Mouse (Mus musculus): Measurements from ENCODE around the gene Ubl5.
"Not testable (repeated sequence)": the region's sequence is repeated elsewhere in the genome, so short reads cannot be mapped to it uniquely, and the experiment has no call there.

Gene Ubl5

DNA sequence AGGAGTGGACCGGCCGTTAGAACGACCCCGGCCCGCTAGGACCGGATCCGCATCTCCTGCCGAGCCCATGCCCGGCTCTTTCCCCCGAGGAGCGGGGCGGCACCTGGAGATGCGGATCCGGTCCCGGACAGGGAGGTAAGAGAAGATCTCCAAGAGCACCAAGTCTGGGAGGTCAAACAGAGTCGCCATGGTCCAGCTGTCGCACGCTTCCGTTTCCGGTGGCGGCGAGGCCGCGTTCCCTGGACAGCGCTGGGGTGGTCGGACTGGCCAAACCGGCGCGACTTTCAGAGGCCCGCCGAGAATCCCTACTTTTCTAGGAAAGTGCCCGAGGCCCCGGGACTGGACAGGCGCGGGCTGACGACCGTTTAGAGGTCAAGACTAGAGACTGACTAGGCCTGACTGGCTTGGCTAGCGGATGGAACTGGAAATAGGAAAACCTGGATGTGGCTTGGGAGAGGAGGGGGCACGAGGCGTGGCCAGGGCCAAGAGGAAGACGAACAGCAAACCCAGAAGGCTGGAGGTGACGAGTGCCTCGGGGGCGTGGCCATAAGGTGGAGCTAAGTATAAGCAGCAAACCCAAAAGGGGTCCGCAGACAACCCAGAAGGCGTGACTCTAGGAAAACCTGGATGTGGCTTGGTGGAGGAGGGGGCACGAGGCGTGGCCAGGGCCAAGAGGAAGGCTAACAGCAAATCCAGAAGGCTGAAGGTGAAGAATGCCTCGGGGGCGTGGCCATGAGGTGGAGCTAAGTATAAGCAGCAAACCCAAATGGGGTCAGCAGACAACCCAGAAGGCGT, at the start of gene Ubl5:
Gene Ubl5, plus strand, starts transcription at position 778 of the 795 bp plus-strand sequence.
- DNase-seq (ENCODE audit: low spot score): peak; percentile 94

DNA sequence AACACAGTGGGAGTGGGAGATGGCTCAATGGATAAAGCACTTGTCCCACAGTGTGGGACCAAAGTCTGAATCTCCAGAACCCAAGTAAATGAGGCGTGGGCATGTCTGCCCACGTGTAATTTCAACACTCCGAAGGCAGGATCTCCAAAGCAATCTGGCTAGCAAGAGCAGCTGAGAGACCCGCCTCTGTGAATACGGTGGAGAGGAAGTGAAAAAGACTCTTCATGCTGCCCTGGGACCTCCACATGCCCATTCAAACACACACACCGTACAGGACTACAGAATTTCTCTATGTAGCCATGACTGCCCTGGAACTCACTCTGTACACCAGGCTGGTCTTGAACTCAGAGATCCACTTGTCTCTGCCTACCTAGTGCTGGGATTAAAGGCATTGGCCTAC, 41.4 kb upstream of the Ubl5 start:
- DNase-seq (ENCODE audit: low spot score): no peak

DNA sequence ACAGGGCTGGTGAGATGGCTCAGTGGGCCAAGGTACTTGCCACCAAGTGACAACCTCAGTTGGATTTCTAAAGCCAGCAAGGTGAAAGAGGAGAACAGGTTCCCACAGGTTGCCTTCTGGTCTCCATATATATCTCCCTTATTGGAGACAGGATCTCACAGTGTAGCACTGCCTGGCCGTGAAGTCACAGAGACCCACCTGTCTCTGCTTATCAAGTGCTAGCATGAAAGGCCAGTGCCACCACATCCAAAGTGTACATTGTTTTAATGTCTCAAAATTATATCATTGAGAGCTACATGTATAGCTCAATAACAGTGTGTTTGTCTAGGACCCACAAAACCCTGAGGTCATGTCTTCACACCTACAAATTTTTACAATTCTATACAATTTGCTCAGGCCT, 36.4 kb upstream of the Ubl5 start:
- DNase-seq (ENCODE audit: low spot score): peak; percentile 7

DNA sequence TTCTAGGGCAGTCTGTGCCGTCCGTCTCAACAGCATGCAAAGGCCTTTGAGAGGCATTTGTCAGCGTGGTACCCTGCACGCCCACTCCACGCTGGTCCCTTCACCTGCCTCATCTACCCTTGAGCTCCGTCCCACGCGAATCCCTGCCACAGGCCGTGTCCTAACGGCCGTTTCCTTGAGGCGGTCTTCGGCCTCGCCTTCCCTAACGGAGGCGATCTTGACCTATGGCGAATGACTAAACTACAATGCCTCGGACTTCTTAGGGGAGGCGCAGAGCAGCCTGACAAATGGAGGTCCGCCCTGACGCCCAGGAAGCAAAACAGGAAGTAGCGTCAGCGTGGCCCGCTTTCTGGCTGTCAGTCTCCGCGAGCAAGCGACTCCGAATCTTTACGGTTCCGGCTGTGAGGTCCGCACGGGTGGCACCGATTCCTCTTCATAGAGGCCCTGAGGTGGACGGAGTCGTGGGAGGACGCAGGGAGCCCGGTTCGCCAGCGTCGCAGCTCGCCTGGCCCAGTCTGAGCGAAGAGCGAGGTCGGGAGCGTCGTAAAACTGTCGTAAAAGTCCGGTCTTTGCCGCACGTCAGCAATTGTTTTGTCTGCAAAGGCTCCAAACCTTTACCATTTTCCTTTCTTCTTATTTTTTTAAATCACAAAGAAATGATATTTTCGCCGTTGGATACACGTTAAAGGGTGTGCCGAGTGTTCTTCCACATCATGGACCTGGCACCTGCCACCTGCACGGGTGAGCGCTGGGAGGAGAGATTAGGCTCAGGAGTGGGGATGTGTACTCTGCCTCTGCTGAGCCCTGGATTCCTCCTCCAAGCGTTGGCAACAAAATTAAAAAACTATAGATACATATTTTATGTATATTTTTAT, 35.3 kb upstream of the Ubl5 start:
- DNase-seq (ENCODE audit: low spot score): peak; percentile 89

DNA sequence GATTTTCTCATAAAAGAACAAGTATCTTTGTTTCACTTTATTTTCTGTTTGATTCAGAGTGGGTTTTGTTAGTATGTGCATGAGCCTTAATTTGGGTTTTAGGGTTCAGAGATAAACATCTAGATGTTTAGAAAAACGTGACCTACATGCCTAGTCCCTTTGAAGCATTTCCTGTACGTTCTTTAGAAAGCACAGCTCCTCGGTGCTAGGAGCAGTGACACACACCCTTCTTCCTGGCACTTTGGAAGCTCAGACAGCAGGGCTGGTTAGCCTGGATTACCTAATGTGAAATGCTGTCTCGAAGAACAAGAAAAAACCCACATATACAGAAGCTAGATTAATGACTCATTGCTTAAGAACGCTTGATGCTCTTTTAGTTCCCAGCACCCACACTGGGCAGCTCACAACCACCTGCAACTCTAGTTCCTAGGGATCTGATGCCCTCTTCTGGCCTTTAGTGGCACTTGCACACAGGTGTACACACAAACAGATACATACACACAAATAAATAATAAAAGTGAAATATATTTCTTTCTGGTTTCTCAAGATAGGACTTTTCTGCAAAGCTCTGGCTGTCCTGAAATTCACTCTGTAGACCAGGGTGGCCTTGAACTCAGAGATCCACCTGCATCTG, 32.7 kb upstream of the Ubl5 start:
- no peak for DNase-seq (ENCODE audit: low spot score)

DNA sequence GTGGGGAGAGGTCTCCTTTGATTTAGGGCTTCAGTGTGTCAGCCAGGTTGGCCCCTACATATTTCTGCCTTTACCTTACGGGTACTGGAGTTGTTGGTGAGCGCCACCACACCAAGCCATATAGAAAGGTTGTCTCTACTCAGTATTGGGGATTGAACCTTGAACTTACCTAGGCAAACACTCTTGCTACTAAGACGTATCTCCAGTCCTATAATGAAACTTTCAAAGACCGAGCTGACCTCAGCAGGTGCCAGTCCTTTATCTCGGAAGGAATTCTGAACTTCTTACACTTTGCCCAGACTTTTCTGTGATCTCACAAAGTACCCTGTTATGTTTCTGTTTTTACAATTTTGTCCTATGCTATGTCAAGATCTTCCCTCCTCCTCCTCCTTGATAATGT, 30.7 kb upstream of the Ubl5 start:
- no peak for DNase-seq (ENCODE audit: low spot score)

DNA sequence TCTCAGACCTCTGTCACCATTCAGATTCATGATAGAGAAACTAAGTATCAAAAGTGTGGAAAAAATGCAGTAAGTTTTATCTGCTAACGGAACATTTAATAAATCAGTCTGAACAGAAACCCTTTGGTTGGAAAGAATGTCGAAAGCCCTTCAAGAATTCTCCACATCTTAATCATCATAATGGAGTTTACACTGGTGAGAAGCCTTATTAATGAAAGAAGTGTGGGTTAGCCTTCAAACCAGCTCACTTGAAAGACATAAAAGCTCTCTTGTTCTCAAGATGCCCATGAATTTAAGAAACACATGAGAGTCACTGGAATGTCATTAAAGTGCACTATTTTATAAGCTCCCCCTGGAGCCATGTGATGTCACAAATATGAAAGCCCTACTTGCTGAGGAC, 26.0 kb upstream of the Ubl5 start:
- DNase-seq (ENCODE audit: low spot score): no peak

DNA sequence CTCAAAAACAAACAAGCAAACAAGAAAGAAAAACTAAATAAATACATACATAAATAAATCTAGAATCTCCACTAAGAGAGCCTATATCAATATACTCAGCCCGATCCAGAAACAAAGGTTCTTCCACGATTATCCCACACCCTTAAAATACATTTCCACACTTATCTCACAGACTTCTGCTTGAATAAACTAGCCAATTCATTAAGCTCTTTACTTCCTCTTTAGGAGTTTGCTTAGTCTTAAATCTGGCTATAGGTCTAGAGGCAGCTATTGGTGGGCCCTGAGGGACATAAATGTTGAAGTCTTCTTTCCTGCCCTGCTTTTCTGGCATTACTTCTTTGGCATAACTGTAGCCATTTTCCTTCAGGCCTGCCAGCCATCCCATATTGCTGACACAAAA, 11.3 kb upstream of the Ubl5 start:
- no peak for DNase-seq (ENCODE audit: low spot score)

DNA sequence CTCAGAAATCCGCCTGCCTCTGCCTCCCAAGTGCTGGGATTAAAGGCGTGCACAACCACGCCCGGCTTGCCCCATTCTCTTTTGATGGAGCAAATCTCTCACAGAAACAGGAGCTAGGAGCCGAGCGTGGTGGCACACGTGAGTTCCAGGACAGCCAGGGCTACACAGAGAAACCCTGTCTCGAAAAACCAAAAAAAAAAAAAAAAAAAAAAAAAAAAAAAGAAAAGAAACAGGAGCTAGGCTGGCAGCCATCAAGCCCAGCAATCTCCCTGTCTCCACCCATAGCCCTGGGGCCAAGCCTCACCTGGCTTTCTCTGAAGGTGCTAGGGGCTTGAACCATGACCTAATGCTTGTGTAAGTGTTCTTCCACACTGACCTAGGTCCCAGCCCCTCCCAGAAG, 7.0 kb upstream of the Ubl5 start:
- not testable (repeated sequence) for DNase-seq (ENCODE audit: low spot score)

DNA sequence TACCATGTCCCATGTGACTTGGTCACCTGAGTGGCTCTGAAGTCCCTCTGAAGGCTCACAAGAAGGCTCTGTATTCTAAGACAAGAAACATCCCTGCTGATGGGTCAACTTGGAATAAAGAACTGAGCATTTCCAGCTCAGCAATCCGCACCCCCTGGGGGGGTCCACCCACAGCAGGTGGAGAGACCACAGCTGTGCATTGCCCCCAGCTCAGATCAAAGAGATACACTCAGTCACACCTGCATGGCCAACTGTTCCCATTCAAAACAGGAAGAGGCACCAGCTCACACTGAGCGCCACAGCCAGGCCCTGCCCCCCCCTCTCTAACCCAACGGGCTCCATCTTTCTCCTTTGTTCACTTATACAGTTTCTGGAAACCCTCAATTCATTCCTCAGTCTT, 6.4 kb upstream of the Ubl5 start:
- DNase-seq (ENCODE audit: low spot score): no peak

DNA sequence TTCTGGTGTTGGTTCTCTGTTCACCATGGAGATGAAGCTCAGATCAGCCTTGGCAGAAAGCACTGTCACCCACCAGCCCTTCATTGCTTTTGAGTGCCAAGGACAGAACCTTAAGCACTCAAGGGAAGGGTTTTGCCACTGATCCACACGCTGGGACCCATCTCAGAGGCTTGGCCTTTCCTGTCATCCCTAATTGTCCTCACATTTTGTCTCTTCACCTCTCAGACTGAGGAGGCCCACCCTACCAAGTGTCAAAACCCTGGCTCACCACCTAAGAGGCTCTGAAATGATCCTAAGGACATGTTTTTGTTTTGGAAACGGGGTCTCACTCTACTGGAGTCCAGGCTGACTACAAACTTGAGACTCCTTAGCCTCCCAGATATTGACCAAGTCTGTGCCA, 5.9 kb upstream of the Ubl5 start:
- no peak for DNase-seq (ENCODE audit: low spot score)

DNA sequence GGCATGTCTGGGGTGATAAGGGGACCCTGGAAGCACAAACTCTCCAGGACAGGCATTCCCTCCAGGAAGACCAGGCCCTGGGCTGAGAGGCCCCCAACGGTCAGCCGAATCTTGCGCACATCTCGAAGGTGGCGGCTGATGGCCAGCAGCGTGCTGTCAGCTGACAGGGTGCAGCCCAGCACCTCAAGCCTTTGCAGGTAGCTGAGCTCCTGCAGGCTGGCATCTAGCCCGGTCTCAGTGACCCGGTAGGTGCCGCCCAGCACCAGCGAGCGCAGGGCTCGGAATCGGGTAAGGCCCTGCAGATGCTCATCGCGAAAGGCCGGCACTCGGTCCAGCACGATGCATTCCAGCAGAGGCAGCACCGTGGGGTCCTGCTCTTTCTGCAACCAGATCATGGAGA, 4.1 kb upstream of the Ubl5 start:
- DNase-seq (ENCODE audit: low spot score): no peak

DNA sequence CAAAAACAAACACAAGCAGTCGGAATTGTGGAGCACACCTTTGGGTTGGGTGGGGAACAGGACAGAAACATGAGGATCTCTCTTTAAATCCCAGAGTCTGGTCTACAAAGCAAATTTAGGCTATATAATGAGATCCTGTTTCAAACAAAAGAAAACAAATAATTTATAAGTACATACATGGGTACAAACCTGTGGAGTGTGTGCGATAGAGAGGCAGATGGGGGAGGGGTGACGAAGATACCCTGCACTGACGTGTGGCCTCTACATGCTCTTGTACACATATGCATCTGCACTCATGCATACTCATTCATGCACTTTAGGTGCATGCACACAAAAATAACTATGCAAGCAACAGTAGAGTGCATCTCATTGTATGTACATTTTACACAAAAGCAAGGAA, 3.2 kb upstream of the Ubl5 start:
- no peak for DNase-seq (ENCODE audit: low spot score)

DNA sequence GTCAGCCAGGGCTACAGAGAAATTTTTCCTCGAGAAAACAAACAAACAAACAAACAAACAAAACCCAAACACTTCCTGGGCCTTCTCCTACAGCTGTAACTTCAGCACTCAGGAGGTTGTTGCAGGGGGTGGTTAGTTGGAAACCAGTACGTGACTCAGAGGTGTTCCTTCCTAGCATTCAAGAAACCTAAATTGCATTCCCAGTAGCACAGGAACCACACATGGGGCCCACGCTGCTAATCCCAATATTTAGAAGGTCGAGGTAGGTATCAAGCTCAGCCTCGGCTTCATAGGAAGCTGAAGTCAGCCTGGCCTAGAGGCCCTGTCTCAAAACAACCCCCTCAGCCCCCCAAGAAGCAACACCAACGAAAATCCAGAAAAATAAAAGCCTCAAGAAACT, 1.2 kb upstream of the Ubl5 start:
- no peak for DNase-seq (ENCODE audit: low spot score)

DNA sequence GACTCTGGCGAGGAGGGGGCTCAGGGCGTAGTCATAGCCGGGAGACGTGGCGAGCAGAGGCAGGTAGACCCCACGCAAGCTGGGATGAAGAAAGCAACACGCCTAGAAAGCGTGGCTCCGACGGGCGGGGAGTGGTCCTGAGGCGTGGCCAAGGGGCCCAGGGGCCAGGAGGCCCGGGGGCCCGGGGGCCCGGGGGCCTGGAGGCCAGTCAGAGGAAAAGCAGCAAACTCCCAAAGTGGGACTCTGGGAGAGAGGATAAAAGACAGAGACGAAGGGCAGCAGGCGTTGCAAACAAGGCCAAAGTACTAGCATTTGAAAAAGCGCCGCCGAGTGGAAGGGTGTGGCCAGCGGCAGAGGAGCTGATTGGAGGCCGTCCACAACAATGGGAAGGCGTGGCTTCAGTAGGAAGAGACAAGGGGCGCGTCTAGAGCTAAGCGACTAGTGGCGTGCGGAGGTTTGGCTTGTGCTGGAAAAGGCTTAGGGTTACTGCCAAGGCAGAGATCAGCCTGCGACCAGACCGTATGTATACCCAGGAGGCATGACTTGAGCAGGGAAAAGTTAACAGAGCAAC, 303 bp downstream of the Ubl5 start:
- peak; percentile 89 for DNase-seq (ENCODE audit: low spot score)

DNA sequence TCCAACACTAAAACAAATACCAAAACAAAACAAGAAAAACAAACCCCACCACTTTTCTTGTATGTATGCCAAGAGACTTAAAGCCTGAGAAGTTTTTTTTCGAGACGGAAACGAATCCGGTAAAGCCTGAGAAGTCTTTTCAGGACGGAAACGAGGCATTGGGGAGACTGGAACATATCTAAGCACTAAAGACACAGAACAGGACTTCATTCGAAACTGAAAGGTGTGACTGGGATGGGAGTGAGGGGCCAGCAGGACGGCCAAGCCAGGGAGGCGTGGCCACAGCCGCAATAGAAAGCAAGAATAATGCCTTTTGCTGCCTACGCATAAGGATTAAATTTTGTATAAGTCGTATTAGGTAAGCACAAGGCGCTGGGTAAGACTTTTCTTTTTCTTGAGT, 1.1 kb downstream of the Ubl5 start:
- no peak for DNase-seq (ENCODE audit: low spot score)

DNA sequence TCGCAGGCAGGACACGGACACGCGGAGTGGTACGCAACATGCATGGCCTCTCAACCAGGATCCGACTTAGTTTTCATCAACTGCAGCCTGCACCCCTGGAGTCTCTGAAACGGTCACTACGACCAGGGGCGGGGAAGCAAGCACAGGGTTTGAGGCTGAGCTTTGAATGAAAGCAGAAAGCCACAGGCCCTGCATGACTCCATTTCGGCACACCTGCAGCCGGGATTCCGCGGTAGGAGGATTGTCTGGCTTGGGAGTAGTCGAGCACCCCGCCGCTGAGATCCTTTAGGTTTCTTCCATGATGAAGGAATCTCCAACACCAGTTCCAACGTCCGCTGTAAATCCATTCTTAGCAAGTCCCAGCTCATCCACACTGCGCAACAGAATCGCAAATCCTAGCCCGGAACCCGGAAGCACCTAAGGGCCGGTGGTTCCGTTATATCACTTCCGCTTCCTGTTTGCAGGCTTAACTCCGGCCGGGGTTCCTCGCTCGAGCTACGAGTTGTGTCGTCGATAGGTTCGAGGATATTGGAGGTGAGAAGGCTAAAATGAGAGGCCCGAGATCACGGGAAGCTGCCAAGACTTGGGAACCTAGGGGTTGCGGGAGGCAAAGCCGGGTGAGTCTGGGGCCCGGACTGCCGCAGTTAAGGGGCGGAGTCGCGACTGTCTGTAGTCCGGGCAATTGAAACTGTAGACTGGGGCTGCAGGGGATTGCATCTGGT, 1.8 kb downstream of the Ubl5 start, which contains the start of gene Fbxl12:
Gene Fbxl12, minus strand, starts transcription at position 408 of the 722 bp plus-strand sequence.
- DNase-seq (ENCODE audit: low spot score): peak; percentile 76

DNA sequence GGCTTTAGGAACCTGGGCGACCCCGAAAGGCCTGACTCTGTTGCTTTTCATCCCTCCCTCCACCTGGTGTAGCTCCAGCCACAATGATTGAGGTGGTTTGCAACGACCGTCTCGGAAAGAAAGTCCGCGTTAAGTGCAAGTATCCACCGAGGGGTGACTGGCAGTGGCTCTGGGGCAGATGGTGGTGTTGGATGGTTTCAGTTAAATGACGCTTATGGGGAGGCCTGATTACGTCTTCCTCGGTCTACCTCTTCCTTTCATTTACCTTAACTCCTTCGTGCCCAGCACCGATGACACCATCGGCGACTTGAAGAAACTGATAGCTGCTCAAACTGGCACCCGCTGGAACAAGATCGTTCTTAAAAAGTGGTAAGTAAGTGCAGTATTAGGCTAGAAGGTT, 2.4 kb downstream of the Ubl5 start:
- DNase-seq (ENCODE audit: low spot score): peak; percentile 34

DNA sequence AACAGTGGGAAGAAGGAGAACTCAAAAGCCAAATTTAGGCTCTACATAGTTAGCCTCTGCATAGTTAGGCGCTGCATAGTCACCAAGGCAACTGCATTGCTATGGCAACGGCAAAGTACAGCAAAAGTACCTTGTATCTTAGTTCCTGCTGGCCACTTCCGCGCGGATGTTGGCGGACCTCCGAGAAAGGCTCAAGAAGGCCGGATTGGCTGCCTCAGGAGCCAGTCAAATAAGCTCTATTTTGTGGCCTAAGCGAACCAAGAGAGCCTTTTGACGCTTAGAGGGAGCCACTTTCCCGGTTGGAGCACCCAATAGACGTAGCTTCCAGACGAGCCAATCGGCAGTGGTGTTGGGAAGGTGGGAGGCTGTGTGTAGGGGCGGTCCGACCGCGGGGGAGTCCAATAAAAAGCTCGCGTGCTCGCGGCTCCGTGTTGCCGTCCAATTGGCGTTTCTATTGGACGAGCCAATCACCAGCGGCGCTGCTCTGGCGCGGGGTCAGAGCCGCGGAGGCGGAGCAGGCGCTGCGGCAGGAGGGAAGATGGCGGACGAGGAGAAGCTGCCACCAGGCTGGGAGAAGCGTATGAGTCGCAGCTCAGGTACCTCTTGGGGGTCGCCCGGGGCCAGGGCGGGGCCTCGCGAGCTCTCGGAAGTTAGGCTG, 9.1 kb downstream of the Ubl5 start, which contains the start of gene Pin1:
Gene Pin1, plus strand, starts transcription at position 494 of the 658 bp plus-strand sequence.
- DNase-seq (ENCODE audit: low spot score): peak; percentile 98

DNA sequence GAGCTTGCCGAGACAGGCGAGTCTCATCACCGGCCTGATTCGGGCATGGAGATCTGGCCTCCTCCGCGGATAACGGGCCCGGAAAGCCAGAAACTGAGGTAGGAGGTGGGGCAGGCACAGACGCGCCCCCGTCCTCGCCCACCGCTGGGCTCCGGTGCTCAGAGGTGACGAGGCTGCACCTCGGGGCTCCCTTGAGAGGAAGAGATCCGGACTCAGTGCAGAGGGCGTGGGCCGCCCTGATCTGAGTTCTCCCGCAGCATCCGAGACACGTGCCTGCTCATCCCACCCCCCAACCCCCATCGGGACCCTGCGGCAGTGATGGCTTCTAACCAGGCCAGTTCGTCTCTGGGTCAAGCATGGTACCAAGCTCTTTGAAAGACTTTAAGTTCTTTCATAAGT, 9.6 kb downstream of the Ubl5 start:
- peak; percentile 20 for DNase-seq (ENCODE audit: low spot score)

DNA sequence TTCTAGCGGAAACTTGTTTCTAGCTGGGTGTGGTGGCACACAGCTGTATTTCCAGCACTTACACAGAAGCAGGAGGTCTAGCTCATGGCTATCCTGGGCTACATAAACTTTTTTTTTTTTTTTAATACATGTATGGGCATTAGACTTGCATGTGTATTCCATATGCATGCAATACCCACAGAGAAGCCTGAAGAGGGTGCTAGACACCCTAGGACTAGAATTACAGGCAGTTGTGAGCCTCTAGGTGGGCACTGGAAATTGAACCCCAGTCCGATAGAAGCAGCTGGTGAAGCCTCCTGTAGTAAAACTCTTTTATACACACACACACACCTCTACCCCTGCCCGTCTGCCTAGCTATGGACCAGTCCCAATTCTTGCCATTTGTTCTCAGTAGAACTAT, 11.2 kb downstream of the Ubl5 start:
- no peak for DNase-seq (ENCODE audit: low spot score)
